Mouse (Mus musculus) forebrain, embryonic 10.5 days (tissue): ENCODE measurements around the gene Lcmt2. TPM values are rescaled to one million over a fixed set of nuclear protein-coding genes. Genes with fewer than 3 reads are reported as not detected.
"Not testable (repeated sequence)": the region's sequence is repeated elsewhere in the genome, so short reads cannot be mapped to it uniquely, and the experiment has no call there.

ENCODE experiments used
- DNase-seq: peaks from one replicate; pipeline ENCODE4 v3.0.0-alpha.2; 2017; ENCODE audit warnings: low spot score; ENCODE audit errors: extremely low spot score
- H3K27ac ChIP-seq: fragments of 300-500 bp; sonication (generic); 2 replicates; pipeline ENCODE4 v1.5.1; 2016; ENCODE audit warnings: mild to moderate bottlenecking
- H3K27me3 ChIP-seq: fragments of 300-500 bp; sonication (generic); 2 replicates; pipeline ENCODE4 v1.6.1; 2016; ENCODE audit warnings: mild to moderate bottlenecking; ENCODE audit not compliant: poor library complexity, severe bottlenecking
- H3K36me3 ChIP-seq: fragments of 300-500 bp; sonication (generic); replicated peaks from 2 replicates; pipeline ENCODE4 v1.6.1; 2016; ENCODE audit warnings: mild to moderate bottlenecking, moderate library complexity
- H3K4me1 ChIP-seq: fragments of 300-500 bp; sonication (generic); 2 replicates; pipeline ENCODE4 v1.6.1; 2016
- H3K4me3 ChIP-seq: fragments of 300-500 bp; sonication (generic); 2 replicates; pipeline ENCODE4 v1.5.1; 2016; ENCODE audit warnings: mild to moderate bottlenecking, moderate library complexity
- H3K9me3 ChIP-seq: fragments of 300-500 bp; sonication (generic); 2 replicates; pipeline ENCODE4 v1.6.1; 2016; ENCODE audit warnings: mild to moderate bottlenecking, moderate library complexity
- WGBS: fragments of 180-500 bp; shearing (Covaris S2); methylation state at CpG from one replicate; pipeline ENCODE4 v1.1.7; 2016; 5-methylcytosine and 5-hydroxymethylcytosine counted together
- polyA plus RNA-seq: library from polyadenylated mRNA; unstranded; fragments of >200 nt; fragmentation: Nextera tagmentation; extraction: Ambion mirVana; gene quantifications from 2 replicates; pipeline ENCODE4 v1.2.1, GENCODE M21; 2016

The Lcmt2 gene
- polyA plus RNA-seq, 1 experiment from 2014 or later = 21.6 TPM

DNA sequence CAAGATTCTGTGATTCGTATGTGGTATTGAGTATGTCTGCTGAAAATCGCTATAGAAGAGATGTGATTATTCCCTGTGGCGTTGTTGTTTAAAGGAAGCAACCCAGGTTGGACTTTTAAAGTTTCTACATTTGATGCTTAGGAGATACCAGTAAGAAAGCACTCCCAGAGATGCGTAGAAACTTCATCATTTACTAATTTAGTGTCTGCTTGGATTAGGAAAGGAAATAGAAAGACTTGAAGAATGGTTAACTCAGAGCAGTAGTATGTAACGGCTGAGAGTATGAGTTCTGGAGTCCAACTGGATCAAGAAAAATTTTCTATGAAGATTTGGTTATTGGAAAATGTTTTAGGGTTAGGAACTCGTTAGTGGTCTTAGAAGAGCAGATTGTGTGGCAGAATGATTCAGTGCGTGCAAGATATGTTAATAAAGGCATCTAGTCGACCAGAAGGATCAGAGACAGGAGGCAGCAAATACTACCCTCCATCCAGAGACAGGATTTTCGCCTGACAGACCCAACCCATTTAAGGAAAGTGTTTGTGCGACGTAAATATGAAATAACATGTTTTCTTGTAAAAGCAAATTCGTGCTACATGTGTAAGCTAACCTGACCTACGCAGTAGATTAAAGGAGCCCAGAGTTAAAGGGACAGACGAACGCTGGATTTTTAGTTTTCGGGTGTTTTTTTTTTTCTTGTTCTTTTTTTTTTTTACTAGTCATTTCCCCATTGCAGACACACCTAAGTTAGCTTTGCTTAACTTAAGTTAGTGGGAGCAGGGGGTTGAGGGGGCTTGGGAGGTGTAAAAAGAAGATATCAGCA, 973 bp upstream of the Lcmt2 start:
- Histone ChIP-seq H3K4me3 (peak overlapping the region; percentile 72), H3K4me1 (peaks cover 28% of the 10 kb centered on the region), H3K36me3 (peaks cover 56% of the 10 kb centered on the region), H3K9me3 (peaks cover 16% of the 10 kb centered on the region), H3K27ac (peak overlapping the region; percentile 97), H3K27me3 (no peaks in the 10 kb centered on the region)
- 79% methylated on average over 16 of the region's 16 CpGs for WGBS
- no peak for DNase-seq

DNA sequence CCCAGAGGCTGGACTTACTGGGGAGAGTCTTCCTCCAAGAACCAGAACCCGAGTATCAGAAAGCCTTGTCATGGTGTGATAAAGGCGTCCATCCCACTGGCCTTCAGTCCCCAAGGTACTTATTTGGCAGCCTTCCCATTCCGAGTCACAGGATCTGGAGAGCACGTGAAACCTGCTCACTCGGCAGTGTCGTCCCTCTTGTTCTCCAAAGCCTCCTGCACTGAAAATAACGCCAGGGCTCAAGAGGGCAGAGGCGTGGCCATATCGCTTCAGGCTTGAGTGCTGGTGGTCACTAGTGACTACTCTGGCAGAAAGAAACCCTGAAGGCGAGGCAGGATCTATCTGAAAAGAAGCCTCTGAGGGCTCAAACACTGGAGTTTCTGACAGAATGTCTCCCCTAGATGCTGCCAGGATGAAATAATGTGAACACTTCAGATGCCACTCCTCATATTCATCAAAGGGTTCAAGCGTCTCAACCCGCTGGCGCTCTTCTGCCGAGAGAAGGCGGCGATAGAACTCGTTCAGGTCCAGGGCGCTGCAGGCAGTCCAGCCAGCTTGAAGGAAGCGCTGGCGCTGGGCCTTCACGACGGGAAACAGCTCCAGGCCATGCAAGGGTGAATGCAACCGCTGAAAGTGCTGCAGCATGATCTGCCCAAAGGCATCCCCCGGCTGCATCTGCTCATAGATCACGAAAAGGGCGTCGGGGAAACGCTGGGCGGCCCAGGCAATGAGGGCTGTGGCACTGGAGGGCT, 1.0 kb downstream of the Lcmt2 start:
- WGBS = 63% methylated on average over 29 of the region's 29 CpGs
- Histone ChIP-seq H3K27ac (peak overlapping the region; percentile 97), H3K27me3 (no peaks in the 10 kb centered on the region), H3K9me3 (peaks cover 16% of the 10 kb centered on the region), H3K4me1 (peaks cover 28% of the 10 kb centered on the region), H3K36me3 (peaks cover 46% of the 10 kb centered on the region), H3K4me3 (peak overlapping the region; percentile 72)
- DNase-seq = peak; percentile 15

DNA sequence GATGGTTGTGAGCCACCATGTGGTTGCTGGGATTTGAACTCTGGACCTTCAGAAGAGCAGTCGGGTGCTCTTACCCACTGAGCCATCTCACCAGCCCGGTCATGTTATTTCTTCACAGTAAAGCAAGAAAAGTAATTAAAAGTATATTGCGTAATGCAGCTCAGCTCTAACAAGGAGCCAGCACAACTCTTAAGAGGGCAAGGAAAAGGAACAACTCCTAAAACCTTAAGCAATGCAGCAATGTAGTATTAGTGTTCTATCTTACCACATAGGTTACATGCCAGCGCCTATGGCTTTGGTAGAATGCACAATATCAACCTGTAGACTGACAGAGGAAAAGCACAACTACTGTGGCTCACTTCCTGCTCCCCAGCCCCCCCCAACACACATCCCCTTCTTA, 3.1 kb downstream of the Lcmt2 start:
- Histone ChIP-seq H3K36me3 (peaks cover 34% of the 10 kb centered on the region), H3K4me1 (peaks cover 28% of the 10 kb centered on the region), H3K27me3 (no peaks in the 10 kb centered on the region), H3K27ac (no peak overlapping the region), H3K9me3 (peaks cover 16% of the 10 kb centered on the region), H3K4me3 (no peak overlapping the region)
- no peak for DNase-seq
- WGBS = 98% methylated on average over 4 of the region's 4 CpGs

DNA sequence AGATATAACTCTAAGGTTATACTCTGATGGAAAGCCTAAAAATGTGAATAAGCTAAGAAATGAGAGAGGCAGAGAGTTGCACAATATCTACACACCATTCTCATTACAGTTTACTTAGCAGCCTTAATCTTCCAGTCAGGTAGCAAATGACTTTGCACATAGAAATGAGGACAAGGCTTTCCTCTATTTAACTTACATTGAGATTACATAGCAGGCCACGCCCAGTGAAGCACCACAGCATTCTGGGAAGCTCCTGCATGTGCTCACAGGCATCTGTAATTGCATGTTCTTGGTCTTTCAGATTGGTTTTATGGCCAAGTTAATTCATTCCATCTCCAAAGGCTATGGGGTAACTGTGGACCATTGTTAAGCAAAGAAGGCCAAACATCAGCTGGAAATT, 7.6 kb downstream of the Lcmt2 start:
- Histone ChIP-seq H3K9me3 (no peaks in the 10 kb centered on the region; the same call in 1 of the 2 replicates), H3K4me1 (no peaks in the 10 kb centered on the region), H3K4me3 (no peak overlapping the region), H3K27me3 (no peaks in the 10 kb centered on the region), H3K36me3 (peaks cover 14% of the 10 kb centered on the region), H3K27ac (no peak overlapping the region)
- 72% methylated on average over 1 of the region's 1 CpGs for WGBS
- DNase-seq = no peak

DNA sequence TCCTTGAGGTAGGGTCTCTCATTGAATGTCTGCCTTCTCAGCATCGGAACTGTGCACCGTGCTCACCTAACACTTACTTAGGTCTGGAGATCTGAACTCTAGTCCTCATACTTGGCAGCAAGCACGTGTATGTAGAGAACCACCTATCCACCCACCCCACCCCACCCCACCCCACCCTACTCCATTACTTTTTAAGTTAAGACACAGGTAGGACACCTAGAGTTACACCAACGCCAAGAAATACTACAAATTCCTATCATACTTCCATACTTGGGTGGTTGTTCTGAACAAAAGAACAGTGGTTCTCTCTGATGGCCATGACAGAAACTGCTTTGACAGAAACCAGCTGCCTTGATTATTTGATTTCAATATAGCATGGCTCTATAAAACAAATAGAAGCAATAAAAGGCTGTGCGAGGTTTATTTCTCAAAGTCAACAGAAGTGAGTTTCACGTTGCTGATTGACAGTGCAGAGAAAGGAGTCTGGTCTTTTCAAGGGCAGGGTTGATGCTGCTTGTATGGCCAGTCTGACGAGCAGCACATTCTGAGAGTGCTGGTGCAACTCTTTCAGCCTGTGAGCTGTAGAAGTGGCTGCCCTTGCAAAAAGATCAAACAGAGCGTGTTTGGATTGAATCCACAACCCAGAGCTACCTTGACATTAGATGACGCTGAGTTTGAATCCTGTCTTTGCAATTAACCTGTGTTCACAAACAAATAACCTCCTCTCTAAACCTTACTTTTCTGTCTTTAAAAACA, 11.4 kb downstream of the Lcmt2 start:
- Histone ChIP-seq H3K4me1 (no peaks in the 10 kb centered on the region), H3K27me3 (no peaks in the 10 kb centered on the region), H3K27ac (no peak overlapping the region), H3K4me3 (no peak overlapping the region), H3K36me3 (no peaks in the 10 kb centered on the region), H3K9me3 (no peaks in the 10 kb centered on the region)
- DNase-seq = no peak
- 81% methylated on average over 9 of the region's 9 CpGs for WGBS

DNA sequence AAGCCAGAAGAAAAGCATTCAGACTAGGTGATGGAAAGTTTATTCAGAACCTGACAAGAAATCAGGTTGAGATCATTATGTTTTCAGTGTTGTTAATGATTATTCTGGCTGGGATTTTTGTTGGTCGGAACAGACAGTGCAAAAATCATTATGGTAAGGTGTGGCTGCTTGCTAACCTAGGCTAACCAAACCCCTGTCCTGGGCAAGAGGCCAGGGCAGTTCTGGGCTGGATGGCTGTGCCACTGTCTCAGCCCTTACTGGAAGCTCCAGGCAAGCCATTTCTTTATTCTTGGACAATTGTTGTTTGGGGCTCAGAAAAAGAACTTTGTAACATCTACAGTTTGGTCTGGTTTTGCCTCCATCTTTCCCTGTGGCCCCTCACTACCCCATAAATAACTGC, 12.9 kb downstream of the Lcmt2 start:
- 88% methylated on average over 1 of the region's 1 CpGs for WGBS
- no peaks in the 10 kb centered on the region for H3K4me1 ChIP-seq

DNA sequence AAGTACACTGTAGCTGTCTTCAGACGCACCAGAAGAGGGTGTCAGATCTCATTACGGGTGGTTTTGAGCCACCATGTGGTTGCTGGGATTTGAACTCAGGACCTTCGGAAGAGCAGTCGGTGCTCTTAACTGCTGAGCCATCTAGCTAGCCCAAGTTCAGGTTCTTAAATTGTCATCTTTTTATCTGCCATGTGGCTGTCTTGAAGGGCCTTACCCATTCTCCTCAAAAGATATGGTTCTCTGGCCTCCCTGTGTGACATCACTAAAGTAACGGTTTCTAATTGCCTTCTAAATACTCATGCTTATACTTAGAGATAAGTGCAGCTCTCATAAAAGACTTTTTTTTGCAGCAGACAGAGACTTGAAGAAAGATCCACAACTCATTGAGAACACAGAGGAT, 14.2 kb downstream of the Lcmt2 start:
- not testable (repeated sequence) for H3K9me3 ChIP-seq, H3K27ac ChIP-seq, H3K36me3 ChIP-seq, DNase-seq, H3K4me1 ChIP-seq, H3K4me3 ChIP-seq, H3K27me3 ChIP-seq
- 94% methylated on average over 5 of the region's 5 CpGs for WGBS

More for the DNA sequence above, 12.9 kb downstream of the Lcmt2 start:
- Histone ChIP-seq H3K9me3 (no peaks in the 10 kb centered on the region), H3K27ac (no peak overlapping the region), H3K36me3 (no peaks in the 10 kb centered on the region), H3K27me3 (no peaks in the 10 kb centered on the region), H3K4me3 (no peak overlapping the region)
- no peak for DNase-seq

DNA sequence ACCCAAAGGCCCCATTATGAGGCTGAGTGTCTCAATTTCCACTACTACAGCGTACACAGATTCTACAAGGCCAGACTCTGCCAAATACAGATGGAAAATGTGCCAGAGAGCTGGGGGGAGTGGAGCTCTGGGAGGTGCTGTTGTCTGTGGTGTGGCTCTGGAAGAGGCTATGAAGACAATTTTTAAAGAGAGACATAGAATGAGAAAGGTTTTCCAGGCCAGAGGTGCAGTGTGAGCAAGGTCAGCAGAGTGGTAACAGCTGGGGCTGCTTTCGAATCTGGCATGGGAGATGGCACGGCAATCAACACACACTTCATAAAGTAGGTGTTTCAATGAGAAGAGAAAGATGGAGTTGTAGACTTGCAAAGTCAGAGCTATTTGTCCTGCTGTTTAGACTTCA, 21.2 kb downstream of the Lcmt2 start:
- no peaks in the 10 kb centered on the region for H3K9me3 ChIP-seq
- no peak overlapping the region for H3K27ac ChIP-seq
- no peaks in the 10 kb centered on the region for H3K4me1 ChIP-seq
- no peaks in the 10 kb centered on the region for H3K27me3 ChIP-seq
- no peaks in the 10 kb centered on the region for H3K36me3 ChIP-seq
- H3K4me3 ChIP-seq = no peak overlapping the region
- 93% methylated on average over 3 of the region's 3 CpGs for WGBS
- DNase-seq = no peak

DNA sequence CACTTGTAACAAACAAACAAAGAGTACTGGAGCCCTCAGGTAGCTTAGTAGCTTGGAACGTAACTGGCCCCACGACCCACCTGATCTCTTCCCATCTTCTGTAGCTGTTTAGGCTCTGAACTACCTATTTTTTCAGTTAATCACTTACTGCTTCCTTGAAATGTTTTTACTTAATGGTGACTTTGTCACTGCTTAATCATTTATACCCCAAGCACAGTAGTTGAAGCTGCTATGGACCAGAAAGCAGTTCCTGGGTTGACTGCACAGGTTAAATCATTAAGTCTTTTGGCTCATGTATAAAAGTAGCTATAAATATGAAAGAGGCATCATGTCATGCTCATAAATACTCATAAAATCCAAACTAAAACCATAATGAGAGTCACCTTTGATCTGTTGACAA, 25.0 kb downstream of the Lcmt2 start:
- no peaks in the 10 kb centered on the region for H3K27me3 ChIP-seq
- no peaks in the 10 kb centered on the region for H3K36me3 ChIP-seq
- 80% methylated on average over 2 of the region's 2 CpGs for WGBS
- no peak for DNase-seq
- H3K9me3 ChIP-seq = no peaks in the 10 kb centered on the region
- H3K4me3 ChIP-seq = no peak overlapping the region
- no peaks in the 10 kb centered on the region for H3K4me1 ChIP-seq
- H3K27ac ChIP-seq = no peak overlapping the region

DNA sequence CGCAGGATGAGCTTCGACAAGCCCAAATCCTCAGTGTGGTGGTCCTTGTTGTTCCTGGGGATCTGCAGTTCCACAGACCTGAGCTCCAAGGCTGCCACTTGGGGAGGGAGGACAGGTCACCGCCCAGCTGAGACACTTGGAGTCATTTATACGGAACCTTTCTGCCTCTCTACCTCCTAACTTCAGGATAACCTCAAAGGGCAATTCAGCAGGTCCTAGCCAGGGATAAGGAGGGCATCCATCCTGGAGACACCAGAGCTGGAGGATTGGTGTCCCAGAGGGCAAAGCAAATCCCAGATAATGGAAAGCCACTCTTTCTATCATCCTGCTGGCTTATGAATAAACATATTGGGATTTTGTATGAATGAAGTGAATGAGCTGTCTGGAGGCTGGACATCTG, 30.8 kb downstream of the Lcmt2 start, which contains the start of gene Tgm7:
Gene Tgm7, minus strand, starts transcription at position 101 of the 400 bp plus-strand sequence.
- Histone ChIP-seq H3K36me3 (no peaks in the 10 kb centered on the region), H3K9me3 (no peaks in the 10 kb centered on the region), H3K27me3 (no peaks in the 10 kb centered on the region), H3K27ac (no peak within 1 kb of the TSS), H3K4me3 (no peak within 1 kb of the TSS), H3K4me1 (no peaks in the 10 kb centered on the region)
- no peak for DNase-seq
- WGBS = 90% methylated on average over 4 of the region's 4 CpGs

DNA sequence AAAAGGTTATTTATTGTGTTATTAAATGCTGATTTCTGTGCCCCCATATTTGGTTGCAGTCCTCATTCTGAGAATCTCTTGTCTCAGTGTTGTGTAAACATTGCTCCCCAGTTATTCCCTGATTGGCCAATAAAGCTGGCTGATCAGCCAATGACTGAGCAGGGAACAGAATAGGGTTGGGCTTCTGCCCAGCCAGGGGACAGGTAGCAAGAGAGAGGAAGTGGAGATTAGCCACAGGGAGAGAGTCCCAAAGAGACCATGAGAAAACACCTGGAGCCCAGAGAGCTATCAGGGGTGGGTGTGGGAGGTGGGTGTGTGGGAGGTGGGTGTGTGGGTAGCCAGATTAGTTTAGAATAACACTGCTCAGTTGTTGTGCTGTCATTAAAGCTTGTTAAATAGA, 34.5 kb downstream of the Lcmt2 start:
- Histone ChIP-seq H3K4me1 (no peaks in the 10 kb centered on the region), H3K4me3 (no peak overlapping the region), H3K27me3 (no peaks in the 10 kb centered on the region), H3K9me3 (no peaks in the 10 kb centered on the region), H3K27ac (no peak overlapping the region), H3K36me3 (no peaks in the 10 kb centered on the region)
- no peak for DNase-seq

DNA sequence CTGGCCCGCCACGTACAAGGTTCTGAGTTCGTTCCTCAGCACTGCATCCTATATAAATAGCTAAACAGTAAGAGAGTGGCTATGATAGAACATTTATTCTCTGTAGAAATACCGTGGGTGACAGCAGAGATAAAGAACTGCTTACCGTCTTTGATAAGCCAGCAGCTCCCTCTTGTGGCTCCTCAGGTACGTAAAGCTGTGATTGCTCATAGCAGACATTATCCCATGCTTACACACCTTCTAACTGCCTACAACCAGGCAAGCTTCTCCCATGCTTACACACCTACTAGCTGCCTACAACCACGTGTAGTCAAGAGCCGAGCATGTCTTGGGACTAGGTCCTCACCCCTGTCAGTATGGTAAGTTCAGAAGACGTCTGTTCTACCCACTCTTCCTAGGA, 38.4 kb downstream of the Lcmt2 start:
- Histone ChIP-seq H3K27ac (no peak overlapping the region), H3K36me3 (no peaks in the 10 kb centered on the region), H3K4me1 (no peaks in the 10 kb centered on the region), H3K9me3 (no peaks in the 10 kb centered on the region), H3K4me3 (no peak overlapping the region), H3K27me3 (no peaks in the 10 kb centered on the region)
- DNase-seq = peak; percentile 26
- 36% methylated on average over 9 of the region's 9 CpGs for whole genome bisulfite sequencing

DNA sequence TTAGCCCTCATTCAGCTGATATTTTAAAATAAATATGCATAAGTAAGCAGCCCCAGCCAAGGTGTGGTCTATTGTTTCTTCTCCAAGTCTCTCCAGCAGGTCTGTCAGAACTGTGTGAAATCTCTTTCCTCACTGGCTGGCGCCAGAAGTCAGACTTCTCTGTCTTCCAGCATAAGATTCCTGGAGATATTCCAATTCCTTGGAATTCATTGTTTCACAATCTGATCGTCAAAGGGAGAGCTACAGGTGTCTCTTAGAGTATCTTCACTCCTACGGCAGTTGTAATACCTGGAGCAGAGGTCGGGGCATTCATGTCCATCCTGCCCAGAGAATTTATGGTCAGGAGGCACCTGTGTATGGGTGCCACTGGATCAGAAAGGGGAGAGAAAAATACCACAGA, 50.7 kb downstream of the Lcmt2 start:
- H3K27ac ChIP-seq = no peak overlapping the region
- no peak for DNase-seq
- H3K36me3 ChIP-seq = no peaks in the 10 kb centered on the region
- 82% methylated on average over 4 of the region's 4 CpGs for WGBS
- no peaks in the 10 kb centered on the region for H3K9me3 ChIP-seq
- no peaks in the 10 kb centered on the region for H3K4me1 ChIP-seq
- H3K4me3 ChIP-seq = no peak overlapping the region
- H3K27me3 ChIP-seq = no peaks in the 10 kb centered on the region
